Mouse (Mus musculus) hindbrain, embryonic 14.5 days (tissue): ENCODE data around the gene Med13l. TPM values are rescaled to one million over a fixed set of nuclear protein-coding genes. Genes with fewer than 3 reads are reported as not detected.

Experiments
- ATAC-seq: fragments of 200-750 bp; cut with Nextera tagmentation; 2 replicates; pipeline ENCODE4 v1.8.0; 2017; ENCODE audit warnings: moderate number of reproducible peaks, mild to moderate bottlenecking, moderate TSS enrichment, moderate library complexity; ENCODE audit not compliant: low FRiP score
- DNase-seq: peaks from one replicate; pipeline ENCODE4 v3.0.0-alpha.2; 2015; ENCODE audit warnings: low spot score
- H3K27ac ChIP-seq: fragments of 300-500 bp; sonication (generic); 2 replicates; pipeline ENCODE4 v1.5.1; 2014; ENCODE audit warnings: mild to moderate bottlenecking, moderate library complexity
- H3K27me3 ChIP-seq: fragments of 300-500 bp; sonication (generic); 2 replicates; pipeline ENCODE4 v1.6.1; 2014; ENCODE audit warnings: mild to moderate bottlenecking, low read length, mixed read lengths; ENCODE audit not compliant: control insufficient read depth, insufficient read depth
- H3K36me3 ChIP-seq: fragments of 300-500 bp; sonication (generic); replicated peaks from 2 replicates; pipeline ENCODE4 v1.6.1; 2014; ENCODE audit not compliant: control insufficient read depth, insufficient read depth
- H3K4me1 ChIP-seq: fragments of 300-500 bp; sonication (generic); replicated peaks from 2 replicates; pipeline ENCODE4 v1.6.1; 2014; ENCODE audit warnings: antibody characterized with exemption, low read length, mixed read lengths; ENCODE audit not compliant: control insufficient read depth, insufficient read depth
- H3K4me2 ChIP-seq: fragments of 300-500 bp; sonication (generic); replicated peaks from 2 replicates; pipeline ENCODE4 v1.6.1; 2014; ENCODE audit warnings: mild to moderate bottlenecking, moderate library complexity
- H3K4me3 ChIP-seq: fragments of 300-500 bp; sonication (generic); replicated peaks from 2 replicates; pipeline ENCODE4 v1.5.1; 2014; ENCODE audit warnings: mild to moderate bottlenecking, low read length
- H3K9ac ChIP-seq: fragments of 300-500 bp; sonication (generic); 2 replicates; pipeline ENCODE4 v1.6.1; 2014
- H3K9me3 ChIP-seq: fragments of 300-500 bp; sonication (generic); 2 replicates; pipeline ENCODE4 v1.6.1; 2016; ENCODE audit warnings: low read length; ENCODE audit not compliant: control insufficient read depth
- WGBS: fragments of 180-500 bp; shearing (Covaris S2); extraction: QIAGEN DNeasy Blood & Tissue Kit; methylation state at CpG from one replicate; pipeline ENCODE4 v1.1.7; 2014; 5-methylcytosine and 5-hydroxymethylcytosine counted together
- polyA plus RNA-seq: library from polyadenylated mRNA; unstranded; fragments of >200 nt; fragmentation: Nextera tagmentation; extraction: Ambion mirVana; gene quantifications from 2 replicates; pipeline ENCODE4 v1.2.1, GENCODE M21; 2014

The Med13l gene
- polyA plus RNA-seq, 1 experiment from 2014 or later = 18.0 TPM

DNA sequence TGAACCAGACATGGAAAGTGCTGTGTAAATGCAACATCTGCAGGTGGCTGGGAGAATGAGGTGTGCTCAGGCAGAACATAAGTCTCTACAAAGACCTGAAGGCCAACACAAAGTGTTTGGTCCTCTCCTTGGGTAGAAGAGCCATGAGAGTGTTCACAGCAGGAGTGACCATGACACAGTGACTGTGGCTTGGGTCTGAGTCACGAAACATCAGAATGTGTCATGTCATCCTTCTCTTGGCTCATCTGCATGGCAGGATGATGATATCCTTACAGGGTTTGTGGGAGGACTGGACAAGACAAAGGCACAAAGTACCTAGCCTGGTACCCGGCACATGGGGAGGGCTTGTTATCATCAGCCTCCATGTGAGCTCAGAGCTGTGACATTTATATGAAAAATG is 16.7 kb upstream of the Med13l start:
- no peak overlapping the region for H3K27ac ChIP-seq
- no peaks in the 10 kb centered on the region for H3K4me1 ChIP-seq
- DNase-seq = no peak
- H3K4me3 ChIP-seq = no peak overlapping the region
- H3K4me2 ChIP-seq = no peak overlapping the region
- H3K9ac ChIP-seq = no peak overlapping the region
- ATAC-seq = no peak
- peaks cover 7% of the 10 kb centered on the region; the same call in 1 of the 2 replicates for H3K9me3 ChIP-seq
- no peaks in the 10 kb centered on the region for H3K27me3 ChIP-seq
- no peaks in the 10 kb centered on the region for H3K36me3 ChIP-seq
- WGBS = 92% methylated on average over 2 of the region's 2 CpGs

DNA sequence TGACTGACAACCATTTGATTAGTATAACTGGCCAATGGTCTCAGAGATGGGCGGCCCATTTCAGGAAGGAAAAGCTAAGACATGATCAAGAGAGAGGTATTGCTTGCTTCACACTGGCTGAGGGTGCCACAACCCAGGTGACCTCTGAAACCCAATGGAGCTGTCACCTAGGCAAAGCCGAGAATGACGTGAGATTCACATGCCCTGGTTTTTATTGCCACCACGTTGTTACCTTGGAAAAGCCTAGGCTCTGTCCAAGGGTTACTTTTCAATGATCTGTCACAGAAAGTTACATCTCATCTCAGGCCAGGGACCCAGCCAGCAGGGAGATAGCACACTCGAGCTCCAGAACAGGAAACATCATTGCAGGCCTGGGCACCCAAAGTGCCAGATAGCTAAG is 10.0 kb upstream of the Med13l start:
- Histone ChIP-seq H3K4me3 (no peak overlapping the region), H3K27ac (no peak overlapping the region), H3K27me3 (no peaks in the 10 kb centered on the region), H3K4me1 (no peaks in the 10 kb centered on the region), H3K9ac (no peak overlapping the region), H3K4me2 (no peak overlapping the region), H3K36me3 (no peaks in the 10 kb centered on the region), H3K9me3 (no peaks in the 10 kb centered on the region)
- no peak for ATAC-seq
- DNase-seq = no peak
- WGBS = 79% methylated on average over 5 of the region's 5 CpGs

DNA sequence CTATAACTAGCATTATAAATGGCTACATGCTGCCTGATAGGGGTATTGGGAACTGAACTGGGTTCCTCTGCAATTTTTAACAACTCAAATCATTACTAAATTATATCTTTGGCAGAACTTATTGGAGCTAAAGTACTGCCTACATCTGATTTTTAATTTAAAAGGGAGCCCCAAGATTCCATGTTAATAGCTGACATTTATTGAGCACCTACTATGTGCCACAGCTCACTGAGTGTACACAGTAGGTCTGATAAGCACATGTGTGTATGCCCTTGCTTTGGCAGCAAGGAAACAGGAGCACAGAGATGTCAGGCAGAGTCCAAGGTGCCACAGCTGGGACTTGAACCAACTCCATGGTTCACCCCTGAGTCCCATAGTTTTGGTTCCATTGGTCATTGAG is 7.2 kb upstream of the Med13l start:
- Histone ChIP-seq H3K4me3 (no peak overlapping the region), H3K27me3 (no peaks in the 10 kb centered on the region; the same call in 1 of the 2 replicates), H3K4me1 (no peaks in the 10 kb centered on the region), H3K27ac (no peak overlapping the region), H3K9me3 (no peaks in the 10 kb centered on the region), H3K9ac (no peak overlapping the region), H3K36me3 (no peaks in the 10 kb centered on the region), H3K4me2 (no peak overlapping the region)
- DNase-seq = no peak
- no peak for ATAC-seq

DNA sequence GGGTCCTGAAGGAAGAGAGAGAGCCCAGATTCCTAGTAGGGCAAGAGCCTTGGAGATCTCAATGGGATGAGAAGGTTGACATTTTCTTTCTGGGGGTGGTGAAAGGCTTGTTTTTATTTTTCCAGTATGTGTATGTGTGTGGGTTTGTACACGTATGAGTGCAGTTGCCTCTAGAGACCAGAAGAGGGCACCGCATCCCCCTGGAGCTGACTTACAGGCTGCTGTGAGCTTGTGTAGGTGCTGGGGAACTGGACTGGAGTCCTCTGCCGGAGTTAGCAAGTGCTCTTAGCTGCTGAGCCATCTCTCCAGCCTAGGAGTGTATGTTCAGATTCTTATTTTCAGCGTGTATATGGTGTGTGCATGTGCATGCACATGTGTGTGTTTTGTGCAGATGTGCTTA is 5.2 kb upstream of the Med13l start:
- Histone ChIP-seq H3K36me3 (no peaks in the 10 kb centered on the region), H3K4me3 (no peak overlapping the region), H3K27ac (no peak overlapping the region), H3K4me1 (no peaks in the 10 kb centered on the region), H3K27me3 (no peaks in the 10 kb centered on the region; the same call in 1 of the 2 replicates), H3K9me3 (no peaks in the 10 kb centered on the region), H3K9ac (no peak overlapping the region), H3K4me2 (no peak overlapping the region)
- no peak for DNase-seq
- 95% methylated on average over 4 of the region's 4 CpGs for WGBS
- ATAC-seq = no peak

DNA sequence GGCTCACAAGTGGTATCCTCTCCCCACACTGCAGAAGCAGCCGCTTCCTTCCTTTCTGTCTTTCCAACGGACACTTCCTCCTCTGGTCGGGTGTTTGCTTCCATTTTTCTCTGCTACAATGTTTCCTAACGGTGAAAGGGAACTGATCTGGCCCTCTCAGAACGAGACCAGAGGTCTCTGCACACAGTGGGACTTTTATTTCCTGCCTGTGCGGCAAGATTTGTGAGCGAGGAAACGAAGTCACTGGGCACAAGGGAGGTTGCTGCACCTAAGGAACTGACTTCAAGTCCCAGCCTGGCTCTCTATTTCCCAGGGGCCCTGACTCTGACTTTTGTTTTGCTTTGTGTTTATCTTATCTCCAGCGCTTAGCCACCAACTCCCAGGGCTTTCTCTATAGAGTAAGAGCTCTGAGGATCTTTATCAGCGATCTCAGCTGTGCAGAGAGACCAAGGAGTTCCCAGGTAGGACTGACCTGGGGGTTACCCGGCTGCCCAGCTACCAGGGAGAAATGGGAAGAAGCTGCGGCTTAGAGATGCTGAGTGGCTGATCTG is 4.0 kb upstream of the Med13l start:
- Histone ChIP-seq H3K27ac (no peak overlapping the region), H3K27me3 (no peaks in the 10 kb centered on the region; the same call in 1 of the 2 replicates), H3K9ac (no peak overlapping the region), H3K36me3 (no peaks in the 10 kb centered on the region), H3K9me3 (no peaks in the 10 kb centered on the region), H3K4me1 (no peaks in the 10 kb centered on the region), H3K4me2 (no peak overlapping the region), H3K4me3 (no peak overlapping the region)
- no peak for DNase-seq
- ATAC-seq = no peak
- WGBS = 43% methylated on average over 12 of the region's 12 CpGs

DNA sequence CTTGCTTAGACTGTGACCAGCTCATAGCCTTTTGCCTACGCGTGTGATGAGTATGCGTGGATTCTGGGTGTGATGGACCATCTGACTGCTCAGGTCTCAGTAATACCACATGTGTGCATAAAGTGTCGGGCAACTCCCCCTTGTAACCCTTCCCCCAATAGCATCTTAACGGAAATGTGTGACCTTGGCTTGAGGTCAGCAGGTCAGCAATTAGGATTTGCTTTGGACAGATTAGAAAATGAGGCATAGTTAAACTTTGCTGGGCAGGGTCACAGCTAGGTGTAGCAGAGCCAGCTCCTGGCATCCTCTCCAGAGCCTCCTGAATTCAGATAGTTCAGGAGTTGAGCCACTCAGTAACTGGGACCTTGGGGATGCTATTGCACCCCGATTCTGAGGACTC is 1.6 kb upstream of the Med13l start:
- DNase-seq = no peak
- H3K27me3 ChIP-seq = no peaks in the 10 kb centered on the region; the same call in 1 of the 2 replicates
- peaks cover 20% of the 10 kb centered on the region for H3K4me1 ChIP-seq
- ATAC-seq = no peak
- WGBS = 81% methylated on average over 6 of the region's 6 CpGs
- no peak overlapping the region for H3K27ac ChIP-seq
- H3K4me3 ChIP-seq = no peak overlapping the region
- 0 out of 2 replicates have a peak overlapping the region, but pooled peaks have one; percentile 95 for H3K9ac ChIP-seq
- no peaks in the 10 kb centered on the region for H3K9me3 ChIP-seq
- H3K4me2 ChIP-seq = peak overlapping the region; percentile 79; the same call in 1 of the 2 replicates
- no peaks in the 10 kb centered on the region for H3K36me3 ChIP-seq

DNA sequence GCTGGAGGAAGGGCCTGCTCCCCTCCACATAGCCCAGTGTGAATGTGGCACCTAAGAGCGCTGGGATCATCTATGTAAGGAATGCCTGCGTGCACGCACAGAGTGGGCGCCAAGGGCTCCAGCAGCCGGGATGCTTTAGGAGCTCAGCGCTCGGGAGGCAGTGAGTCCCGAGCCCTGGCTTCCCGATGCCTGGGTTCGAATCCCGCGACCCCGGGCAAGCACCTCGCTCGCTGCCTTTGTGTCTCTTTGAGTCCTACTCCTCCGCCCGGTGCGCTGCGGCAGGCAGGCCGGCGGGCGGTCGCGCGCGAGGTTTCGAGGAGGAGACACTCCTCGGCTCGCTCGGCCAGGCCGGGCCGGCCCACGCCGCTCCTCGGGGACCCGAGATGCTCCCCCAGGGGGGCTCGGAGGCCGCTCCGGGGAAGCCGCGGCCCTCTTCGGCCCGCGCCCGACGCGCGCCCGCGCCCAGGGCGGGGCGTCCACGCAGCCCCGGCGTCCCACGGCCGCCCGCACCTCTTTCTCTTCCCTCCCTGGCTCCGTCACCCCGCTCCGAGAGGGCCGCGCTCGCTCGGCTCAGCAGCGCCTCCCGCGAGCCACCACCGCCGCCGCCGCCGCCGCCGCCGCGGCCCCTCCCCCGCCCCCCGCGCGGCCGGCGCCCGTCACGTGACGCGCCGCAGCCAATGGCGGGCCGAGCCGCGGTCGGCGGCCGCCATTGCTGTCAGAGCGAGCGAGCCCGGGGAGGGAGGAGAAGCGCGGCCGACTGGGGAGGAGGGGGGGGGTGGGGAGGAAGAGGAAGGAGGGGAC is 695 bp upstream of the Med13l start:
- Histone ChIP-seq H3K4me1 (peaks cover 27% of the 10 kb centered on the region), H3K9me3 (no peaks in the 10 kb centered on the region), H3K27me3 (no peaks in the 10 kb centered on the region; the same call in 1 of the 2 replicates), H3K36me3 (no peaks in the 10 kb centered on the region), H3K4me3 (peak overlapping the region; percentile 92), H3K4me2 (peak overlapping the region; percentile 79), H3K27ac (peak overlapping the region; percentile 99), H3K9ac (peak overlapping the region; percentile 95)
- DNase-seq = peak; percentile 88
- WGBS = under 1% methylated on average over 89 of the region's 101 CpGs
- peak; percentile 92 for ATAC-seq

DNA sequence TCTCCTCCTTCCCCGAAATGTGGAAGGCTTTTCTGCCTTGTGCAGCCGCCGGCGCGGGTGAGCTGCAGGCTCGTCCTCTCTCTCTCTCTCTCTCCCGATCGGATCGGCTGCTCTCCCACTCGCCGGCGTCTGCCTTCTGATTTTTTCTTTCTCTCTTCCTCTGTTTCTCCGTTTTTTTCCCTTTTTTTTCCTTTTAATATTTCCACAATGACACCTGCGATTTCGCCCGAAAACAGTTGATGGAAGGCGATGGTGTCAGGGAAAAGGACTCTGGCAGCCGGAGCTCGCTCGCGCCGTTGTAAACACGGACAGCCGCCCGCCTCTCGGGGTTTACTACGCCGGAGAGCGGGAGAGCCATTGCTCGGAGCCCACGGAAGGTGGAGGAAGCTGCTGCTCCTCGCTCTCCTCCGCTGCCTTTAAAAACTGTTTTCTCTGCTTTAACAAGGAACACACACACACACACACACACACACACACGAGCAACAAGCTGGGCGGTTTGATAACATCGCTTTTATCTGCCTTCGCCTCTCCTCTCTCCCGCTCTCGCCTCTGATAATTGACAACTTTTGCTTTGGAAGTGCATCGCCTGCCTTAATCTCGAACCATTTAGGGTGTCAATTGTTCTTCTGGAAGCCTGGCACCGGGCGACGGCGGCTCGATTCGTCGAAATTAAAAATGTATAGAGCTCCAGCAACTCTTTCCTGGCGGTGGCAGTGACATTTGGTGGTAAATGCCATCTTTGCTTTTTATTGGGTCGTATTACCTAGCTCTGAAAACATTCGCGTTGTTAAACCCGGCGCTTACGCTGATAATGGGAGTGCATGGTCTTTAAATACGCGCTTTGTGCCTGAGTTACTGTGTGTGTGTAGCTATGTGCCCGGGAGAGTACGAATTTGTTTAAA is 858 bp downstream of the Med13l start:
- no peaks in the 10 kb centered on the region for H3K36me3 ChIP-seq
- no peaks in the 10 kb centered on the region for H3K9me3 ChIP-seq
- H3K27ac ChIP-seq = peak overlapping the region; percentile 99
- H3K9ac ChIP-seq = peak overlapping the region; percentile 95
- peak overlapping the region; percentile 89 for H3K4me2 ChIP-seq
- H3K4me1 ChIP-seq = peaks cover 42% of the 10 kb centered on the region
- DNase-seq = peak; percentile 68
- no peak for ATAC-seq
- peak overlapping the region; percentile 92 for H3K4me3 ChIP-seq
- no peaks in the 10 kb centered on the region; the same call in 1 of the 2 replicates for H3K27me3 ChIP-seq
- WGBS = under 1% methylated on average over 58 of the region's 59 CpGs

DNA sequence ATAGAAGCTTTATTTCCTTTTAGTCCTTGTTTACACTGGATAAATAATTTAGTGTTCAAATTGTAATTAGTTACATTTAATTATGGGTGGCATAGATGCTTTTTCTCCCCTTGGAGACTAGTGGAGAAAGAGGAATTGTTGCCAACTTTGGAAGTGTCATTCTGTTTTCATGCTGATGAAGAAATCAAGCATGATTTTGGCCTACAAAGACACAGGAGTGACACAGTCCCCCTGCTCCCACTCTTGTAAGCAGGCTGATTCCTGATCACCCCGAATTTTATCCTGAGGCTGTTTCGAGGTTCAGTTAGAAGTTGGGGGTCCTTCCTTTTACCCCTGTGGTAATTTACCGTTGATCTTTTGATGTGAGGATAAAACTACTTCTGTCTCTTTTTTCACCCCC is 1.7 kb downstream of the Med13l start:
- Histone ChIP-seq H3K4me2 (peak overlapping the region; percentile 89), H3K4me3 (peak overlapping the region; percentile 92), H3K4me1 (peaks cover 49% of the 10 kb centered on the region), H3K9ac (peak overlapping the region; percentile 95), H3K9me3 (no peaks in the 10 kb centered on the region), H3K27ac (no peak overlapping the region), H3K27me3 (no peaks in the 10 kb centered on the region), H3K36me3 (no peaks in the 10 kb centered on the region)
- ATAC-seq (no peak), DNase-seq (no peak)
- WGBS = 46% methylated on average over 3 of the region's 3 CpGs
